Mouse (Mus musculus) kidney, adult 11 months (tissue): Measurements from ENCODE around the gene Abca2.
"Not testable (repeated sequence)": the region's sequence is repeated elsewhere in the genome, so short reads cannot be mapped to it uniquely, and the experiment has no call there.

Experiments used
- DNase-seq: peaks from one replicate; pipeline ENCODE4 v3.0.0; 2022

The Abca2 gene

DNA sequence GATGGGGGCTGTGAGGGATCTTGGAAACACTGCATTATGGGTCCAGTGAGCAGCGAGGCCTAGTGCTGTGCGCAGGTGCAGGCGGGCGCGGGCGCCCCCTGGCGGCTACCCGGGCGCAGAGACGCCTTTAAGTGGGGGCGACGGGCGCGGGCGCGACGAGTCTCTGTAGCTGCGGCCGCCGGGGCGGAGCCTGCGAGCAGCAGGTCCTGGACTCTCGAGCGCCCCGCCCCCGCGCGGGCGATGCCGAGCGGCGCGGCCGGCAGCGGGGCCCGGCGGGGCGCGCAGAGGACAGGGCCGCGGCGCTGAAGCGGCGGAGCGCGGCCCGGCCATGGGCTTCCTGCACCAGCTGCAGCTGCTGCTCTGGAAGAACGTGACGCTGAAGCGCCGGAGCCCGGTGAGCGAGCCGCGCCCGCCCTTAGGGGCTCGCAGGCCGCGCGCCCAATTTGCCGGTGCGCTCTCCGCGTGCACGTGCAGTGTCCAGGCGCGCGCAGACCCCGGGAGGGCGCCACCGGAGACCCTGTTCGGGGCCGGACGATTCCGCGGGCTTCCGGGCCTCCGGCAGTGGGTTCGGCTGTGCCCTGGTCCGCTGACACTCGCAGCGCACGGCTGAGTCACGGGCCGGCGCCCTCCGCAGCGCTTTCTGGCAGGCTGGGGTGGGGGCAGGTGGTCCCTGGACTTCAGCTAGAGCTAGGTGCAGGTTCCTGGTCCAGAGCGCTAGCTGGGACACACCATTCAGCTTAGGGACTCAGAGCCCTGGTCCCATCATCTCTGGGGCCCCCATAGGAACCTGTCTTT is at the start of gene Abca2:
Gene Abca2, plus strand, starts transcription at position 262 of the 795 bp plus-strand sequence.
- peak; percentile 95 for DNase-seq

DNA sequence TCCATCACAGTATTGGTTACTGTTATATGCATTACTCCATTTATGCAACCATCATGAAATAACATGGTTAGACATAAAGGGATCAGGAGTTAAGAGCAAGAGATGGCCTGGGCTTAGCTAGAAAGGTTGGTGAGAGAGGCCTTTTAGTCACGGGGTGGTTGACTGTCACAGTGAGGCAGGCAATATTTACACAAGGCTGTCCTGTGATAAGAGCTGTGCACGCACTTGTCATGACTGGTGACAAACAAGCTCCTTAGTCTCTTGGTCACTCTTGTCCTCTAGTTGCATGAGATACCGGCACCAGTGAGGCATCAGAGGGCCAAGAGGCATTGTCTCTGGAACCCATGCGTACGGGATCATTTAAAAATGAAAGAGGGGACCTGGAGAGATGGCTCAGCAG is 44.0 kb upstream of the Abca2 start:
- DNase-seq: no peak

DNA sequence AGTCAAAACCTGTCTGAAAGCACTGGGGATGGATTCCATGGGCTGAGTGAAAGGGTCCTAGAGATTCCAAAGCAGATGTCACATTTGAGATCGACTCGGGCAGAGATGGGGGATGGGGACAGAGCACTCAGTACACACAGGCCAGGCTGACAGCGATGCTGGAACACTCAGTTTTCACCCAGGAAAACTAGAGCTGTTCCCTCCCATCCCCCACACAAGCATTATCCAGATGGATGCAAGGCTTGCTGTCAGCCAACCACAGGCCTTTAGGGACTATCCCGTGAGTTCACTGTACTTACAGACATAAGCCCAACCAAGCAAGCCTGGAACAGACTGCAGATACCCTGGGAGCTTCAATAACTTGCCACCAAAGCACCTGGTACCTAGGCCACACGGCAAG is 37.2 kb upstream of the Abca2 start:
- DNase-seq: no peak

DNA sequence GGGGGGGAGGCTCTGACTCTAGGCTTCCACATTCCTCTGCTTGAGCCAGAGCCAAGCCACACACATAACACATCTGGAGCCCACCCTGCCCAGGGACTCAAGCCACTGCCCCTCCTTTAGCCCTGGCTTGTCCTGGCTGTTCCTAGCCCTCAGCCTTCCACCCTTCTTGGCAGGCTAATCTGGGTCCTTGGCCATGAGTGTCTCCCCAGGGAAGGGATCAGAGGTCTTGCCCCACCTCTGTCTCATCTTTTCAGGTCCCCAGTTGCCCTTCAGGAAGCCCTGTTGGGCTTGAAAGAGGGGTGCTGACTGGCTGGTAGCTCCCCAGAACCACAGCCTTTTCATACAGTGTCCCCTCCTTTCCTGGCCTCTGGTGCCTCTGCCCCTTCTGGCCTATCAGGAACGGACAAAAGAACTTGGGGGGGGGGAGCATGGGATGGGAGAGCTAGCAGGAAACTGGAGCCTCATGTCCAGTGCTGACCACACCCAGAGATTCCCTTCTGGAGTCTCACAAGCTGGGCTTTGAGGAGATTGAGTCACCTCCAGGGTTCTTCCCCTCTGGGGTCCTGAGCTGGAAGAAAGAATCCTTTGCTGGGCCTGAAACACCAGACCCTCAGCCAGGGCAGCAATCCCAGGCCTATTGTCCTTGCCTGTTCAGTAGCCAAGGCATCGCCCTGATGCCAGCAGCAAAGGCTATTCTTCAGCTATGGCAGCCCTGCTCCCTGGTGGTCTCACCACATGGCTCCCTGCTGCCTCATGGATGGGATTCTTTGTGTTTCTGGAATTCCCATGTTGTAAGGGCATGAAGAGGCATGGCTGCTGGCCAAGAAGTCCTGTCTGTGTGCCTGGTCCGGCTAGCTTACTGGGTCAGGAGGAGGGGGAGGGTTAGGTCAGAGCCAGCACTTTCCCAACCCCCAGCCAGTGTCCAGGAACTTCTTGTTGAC is 34.0 kb upstream of the Abca2 start:
- peak; percentile 29 for DNase-seq

DNA sequence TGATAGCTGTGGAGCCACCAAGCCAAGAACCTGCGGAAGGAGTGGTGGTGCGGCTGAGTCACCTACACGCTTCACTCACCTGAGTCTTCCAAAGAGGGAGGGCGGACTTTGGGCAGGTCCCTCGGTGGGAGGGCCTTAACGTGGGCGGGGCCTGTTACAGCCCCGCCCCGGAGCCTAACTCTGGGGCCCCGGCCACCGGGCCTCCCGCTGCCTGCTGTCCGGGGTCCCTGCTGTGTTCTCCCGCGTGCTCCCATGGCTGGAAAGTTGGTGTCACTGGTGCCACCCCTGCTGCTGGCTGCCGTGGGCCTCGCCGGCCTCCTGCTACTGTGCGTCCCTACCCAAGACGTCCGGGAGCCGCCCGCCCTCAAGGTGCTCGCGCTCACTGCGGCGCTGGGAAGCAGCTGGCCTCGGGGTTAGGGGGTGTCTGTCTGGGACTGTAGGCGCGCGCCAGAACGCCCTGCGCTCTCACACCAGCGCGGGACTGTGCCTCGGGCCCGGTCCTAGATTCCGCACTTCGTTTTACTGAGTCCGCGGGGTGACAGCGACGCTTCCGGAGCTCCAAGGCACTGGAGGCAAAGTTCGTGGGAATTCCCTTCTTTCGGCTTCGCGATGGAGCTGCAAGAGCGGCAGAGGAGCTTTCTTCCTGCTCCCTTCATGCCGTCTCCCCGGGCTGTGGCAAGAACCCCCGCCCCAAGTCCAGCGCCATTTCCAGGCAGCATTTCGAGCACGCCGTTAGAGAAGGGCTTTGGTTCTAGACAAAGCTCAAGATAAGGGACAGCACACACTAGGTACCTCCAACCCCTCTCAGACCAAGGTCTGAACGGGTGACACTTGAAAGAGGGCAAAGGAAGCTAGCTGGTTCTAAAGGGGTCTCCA is 32.5 kb upstream of the Abca2 start, which contains the start of gene Entpd2:
Gene Entpd2, plus strand, starts transcription at position 154 of the 876 bp plus-strand sequence.
- DNase-seq: peak; percentile 64

DNA sequence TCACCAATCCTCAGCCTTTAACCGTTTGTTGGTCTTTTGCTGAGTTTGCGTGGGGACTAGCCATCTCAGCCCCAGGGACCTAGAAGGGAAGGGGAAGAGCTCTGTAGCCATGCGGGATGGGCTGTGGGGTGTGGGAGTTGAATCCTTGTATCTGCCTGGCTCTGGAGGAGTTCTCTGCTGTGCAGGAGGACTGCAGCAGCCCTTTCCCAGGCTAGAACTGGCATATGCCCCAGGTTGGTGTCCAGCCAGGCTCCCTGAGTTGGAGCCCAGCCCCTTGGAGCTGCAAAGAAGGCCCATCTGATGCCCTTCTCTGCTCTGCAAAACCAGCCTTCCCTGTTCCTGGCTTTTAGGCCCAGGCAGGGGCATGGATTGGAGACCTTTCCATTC is 31.9 kb upstream of the Abca2 start:
- no peak for DNase-seq

DNA sequence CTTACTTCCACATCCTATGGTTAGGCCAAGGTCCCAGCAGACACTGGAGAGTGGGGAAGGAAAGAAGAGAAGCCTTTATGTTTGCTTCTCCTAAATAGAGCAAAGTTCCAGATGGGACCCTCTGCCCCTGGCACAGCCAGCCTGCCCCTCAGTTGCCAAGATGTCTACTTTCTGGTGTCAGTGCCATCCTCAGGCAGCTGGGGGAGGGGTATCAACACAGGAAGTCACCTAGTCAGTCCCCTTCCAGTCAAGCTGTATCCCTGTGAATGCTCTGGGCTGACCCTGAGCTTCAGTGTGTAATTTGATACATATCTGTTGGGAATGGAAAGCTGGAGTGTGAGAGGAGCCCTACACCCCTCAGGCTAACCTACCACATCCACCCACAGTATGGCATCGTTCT is 31.5 kb upstream of the Abca2 start:
- no peak for DNase-seq

DNA sequence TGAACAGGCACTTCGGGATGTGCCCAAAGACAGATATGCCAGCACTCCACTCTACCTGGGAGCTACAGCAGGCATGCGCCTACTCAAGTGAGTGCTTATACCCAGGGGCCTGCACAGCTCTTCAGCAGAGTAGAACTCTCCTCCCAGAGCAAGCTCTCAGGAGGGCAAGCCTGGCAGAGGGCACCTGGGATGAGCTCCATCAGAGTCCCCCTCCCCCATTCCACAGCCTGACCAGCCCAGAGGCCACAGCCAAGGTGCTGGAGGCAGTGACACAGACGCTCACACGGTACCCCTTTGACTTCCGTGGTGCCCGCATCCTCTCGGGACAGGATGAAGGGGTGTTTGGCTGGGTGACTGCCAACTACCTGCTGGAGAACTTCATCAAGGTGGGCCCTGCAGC is 30.4 kb upstream of the Abca2 start:
- DNase-seq: no peak

DNA sequence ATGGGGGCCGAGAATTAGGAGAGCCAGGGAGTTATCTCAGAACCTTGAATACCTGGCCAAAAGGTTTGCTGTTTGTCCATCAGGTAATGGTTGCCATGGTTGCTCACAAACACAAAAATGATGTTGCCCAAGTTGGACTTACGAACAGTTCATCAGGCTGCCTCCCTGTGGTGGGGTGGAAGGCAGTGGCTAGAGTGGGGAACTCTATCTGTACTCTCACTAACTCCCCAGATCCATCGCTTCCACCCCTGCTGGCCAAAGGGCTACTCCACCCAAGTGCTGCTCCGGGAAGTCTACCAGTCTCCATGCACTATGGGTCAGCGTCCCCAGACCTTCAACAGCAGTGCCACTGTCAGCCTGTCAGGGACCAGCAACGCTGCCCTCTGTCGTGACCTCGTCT is 29.5 kb upstream of the Abca2 start, which contains the start of gene Npdc1:
Gene Npdc1, plus strand, starts transcription at position 301 of the 400 bp plus-strand sequence.
- no peak for DNase-seq

DNA sequence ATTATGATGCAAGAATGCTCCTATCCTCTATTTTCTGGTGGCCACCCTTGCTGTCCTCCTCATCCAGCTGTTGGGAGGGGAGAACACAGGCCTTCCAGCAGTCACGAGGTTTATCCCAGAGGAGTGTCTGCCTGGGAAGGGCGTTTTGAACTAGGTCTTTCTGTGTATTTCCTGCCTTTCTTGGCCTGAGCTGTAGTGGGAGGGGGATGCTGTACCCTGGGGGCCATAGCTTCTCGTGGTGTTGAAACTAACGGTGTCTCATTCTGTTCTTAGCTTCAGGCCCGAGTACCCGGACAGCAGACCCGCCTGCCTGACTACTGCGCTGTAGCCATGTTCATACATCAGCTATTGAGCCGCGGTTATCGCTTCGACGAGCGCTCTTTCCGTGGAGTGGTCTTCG is 28.2 kb upstream of the Abca2 start:
- DNase-seq: no peak

DNA sequence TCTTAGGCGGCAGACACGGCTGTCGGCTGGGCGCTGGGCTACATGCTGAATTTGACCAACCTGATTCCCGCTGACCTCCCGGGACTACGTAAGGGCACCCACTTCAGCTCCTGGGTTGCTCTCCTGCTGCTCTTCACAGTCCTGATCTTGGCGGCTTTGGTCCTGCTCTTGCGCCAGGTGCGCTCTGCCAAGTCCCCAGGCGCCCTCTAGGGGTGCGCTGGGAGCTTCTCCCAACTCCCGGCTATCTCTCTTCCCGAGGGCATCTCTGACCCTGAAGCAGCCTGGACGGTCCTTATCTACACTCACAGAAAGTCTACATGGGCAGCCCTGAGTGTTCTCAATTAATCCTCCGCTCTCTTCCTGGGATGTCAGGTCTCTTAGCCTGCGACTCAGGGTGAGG is 27.7 kb upstream of the Abca2 start:
- peak; percentile 47 for DNase-seq

DNA sequence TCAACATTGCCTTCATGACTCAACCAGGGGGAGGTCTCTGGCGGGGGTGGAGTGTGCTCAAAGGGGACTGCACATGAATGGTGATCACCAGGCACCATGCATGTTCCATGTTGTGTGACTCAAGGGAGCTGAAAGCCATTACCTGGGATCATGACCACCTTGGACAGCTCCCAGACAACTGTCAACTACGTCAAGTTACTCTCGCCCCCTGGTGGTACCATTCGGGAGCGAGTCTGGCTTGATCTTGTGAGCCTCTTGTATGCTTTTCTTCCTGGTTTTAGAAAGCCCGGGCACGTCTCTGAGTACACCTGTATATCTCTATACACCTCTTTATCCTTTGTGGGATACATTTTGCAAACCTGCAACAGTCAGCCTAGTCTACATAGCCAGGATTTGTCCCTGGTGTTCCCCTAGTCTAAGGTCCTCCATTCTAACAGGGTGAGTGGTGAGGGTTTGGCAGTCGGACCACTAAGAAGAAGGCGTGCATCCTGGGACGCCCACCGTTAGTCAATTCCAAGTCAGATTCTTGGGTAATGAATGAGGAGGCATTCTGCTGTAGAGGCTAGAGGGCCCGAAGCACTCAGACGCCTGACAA is 26.0 kb upstream of the Abca2 start:
- DNase-seq: peak; percentile 77

DNA sequence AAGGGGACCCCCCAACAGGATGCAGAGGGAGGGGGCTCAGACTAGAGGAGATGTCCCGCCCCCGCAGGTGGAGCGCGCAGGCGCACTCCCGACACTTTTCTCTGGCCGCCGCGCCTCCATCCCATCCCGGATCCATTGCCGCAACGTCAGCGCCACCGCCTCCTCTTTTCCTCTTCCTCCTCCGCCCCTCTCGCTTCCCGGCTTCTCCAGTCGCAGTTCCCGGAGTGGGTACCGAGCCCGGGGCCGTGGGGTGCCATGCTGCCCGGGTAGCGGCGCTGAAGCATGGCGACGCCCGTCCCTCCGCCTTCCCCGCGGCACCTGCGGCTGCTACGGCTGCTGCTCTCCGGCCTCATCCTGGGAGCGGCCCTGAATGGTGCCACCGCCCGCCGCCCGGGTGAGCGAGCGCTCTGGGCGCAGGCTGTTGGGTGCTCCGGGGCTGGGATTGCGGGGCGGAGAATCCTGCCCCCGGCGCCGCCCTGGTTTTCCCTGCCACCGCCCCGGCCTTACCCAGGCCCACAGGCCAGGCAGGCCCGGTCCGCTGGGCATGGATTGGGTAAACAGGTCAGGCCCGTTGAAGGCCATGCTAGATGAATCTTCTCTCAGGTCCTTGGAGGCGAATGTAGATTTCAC is 25.4 kb upstream of the Abca2 start:
- peak; percentile 59 for DNase-seq

DNA sequence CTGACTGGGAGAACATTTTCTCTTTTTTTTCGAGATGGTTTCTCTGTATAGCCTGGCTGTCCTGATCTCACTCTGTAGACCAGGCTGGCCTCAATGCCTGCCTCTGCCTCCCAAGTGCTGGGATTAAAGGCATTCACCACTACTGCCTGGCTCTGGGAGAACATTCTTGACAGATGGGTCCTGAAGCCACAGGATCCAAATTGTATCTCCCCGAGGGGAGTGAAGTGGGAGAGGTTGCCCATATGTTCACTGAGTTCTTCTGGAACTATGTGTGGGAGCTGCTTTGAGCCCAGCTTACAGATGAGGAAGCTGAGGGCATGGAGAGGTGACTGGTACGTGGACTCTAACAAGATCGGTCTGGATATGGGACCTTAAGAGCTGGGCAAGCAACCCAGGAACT is 24.5 kb upstream of the Abca2 start:
- no peak for DNase-seq

DNA sequence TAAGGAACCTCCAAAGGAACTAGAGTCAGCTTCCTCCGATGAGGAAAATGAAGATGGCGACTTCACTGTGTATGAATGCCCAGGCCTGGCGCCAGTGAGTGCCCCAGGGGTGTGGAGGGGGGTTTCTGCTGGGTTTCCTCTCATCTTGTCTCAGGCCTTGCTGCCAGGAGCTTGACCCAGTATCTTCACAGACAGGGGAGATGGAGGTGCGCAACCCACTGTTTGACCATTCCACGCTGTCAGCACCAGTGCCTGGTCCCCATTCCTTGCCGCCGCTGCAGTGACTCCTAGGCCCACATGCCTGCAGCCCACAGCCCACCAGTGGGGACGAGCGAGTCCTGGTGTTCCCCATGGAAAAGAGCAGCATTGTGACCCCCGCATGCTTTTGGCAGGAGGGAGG is 19.6 kb upstream of the Abca2 start:
- no peak for DNase-seq

DNA sequence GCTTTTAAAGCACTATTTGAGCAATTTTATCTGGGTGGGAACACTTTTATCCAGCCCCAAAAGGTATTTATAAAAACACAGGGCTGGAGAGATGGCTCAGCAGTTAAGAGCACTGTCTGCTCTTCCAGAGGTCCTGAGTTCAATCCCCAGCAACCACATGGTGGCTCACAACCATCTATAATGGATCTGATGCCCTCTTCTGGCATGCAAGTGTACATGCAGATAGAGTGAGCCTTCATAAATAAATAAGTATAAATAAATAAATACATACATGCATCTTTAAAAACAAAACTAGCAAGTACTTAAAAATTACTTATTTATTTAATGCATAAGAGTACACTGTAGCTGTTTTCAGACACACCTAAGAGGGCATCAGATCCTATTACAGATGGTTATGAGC is 15.1 kb upstream of the Abca2 start:
- not testable (repeated sequence) for DNase-seq

DNA sequence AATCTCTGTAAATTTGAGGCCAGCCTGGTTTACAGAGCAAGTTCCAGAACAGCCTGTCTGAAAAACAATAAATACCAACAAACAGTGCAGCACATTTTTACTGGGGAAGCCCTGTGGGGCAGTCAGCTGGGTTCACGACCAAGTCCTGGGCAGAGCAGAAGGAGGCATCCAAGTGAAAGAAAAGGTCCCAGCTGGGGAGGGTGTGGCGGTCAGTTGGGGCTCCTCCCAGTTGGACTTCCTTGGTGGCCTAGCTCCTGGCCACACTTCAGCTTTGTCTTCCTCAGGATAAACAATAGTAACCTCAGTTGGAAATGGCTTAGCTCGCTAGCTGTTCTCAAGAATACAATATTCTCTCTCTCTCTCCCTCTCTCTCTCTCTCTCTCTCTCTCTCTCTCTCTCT is 11.1 kb upstream of the Abca2 start:
- DNase-seq: no peak

DNA sequence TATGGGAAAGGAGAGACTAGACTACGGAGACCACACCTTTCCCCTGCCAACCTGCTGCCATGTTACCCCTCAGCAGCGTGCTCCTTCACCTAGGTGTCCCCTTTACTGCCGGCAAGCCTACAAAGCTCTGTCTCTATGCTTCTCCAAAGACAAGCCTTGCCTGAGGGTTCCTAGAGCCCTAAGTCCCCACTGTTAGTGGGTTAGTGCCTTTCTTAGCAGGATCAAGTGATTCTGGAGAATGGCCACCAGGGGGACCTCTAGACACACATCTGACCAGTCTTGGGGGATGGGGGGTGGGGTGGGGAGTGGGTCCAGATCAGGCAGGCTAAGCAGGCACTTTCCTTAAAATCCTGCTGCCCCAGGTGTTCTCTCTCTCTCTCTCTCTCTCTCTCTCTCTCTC is 6.6 kb upstream of the Abca2 start:
- DNase-seq: no peak

DNA sequence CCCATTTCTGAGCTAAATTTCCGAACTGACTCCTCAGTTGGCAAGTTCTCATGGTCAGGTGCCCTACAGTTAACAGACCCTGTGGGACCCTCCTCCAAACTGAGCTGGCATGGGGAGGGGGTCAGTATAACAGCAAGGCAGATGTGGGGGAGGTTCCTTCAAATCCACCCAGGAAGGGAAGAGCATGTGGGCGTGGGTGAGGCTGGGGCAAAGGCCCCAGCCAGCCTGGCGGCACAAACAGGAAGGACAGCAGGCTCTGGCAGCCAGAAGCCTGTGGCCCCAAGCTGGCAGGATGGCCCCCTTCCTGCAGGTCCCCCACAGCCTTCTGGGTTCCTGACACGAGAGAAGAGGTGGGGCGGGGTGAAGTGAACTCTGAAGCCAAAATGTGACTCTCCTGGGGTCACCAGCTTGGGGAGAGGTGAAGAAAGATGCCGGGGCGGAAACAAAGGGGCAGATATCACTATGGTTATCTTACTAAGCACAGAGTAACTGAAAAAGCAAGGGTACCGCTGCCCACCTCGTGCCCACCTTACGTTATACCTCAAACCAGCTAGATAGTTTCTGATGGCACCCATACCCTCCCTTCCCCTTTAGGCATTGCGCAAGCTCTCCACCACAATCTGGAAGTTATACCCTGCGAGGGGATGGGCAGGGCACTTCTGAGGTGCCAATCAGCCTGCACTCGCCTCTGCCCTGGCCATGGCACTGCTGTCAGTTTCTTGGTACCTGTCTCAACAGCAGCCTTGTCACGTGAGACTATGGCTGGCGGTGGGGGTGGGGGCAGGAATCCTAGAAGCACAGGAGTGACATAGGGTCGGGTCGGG is 5.7 kb upstream of the Abca2 start, which contains the start of gene Fut7:
Gene Fut7, plus strand, starts transcription at position 681 of the 824 bp plus-strand sequence.
- no peak for DNase-seq

DNA sequence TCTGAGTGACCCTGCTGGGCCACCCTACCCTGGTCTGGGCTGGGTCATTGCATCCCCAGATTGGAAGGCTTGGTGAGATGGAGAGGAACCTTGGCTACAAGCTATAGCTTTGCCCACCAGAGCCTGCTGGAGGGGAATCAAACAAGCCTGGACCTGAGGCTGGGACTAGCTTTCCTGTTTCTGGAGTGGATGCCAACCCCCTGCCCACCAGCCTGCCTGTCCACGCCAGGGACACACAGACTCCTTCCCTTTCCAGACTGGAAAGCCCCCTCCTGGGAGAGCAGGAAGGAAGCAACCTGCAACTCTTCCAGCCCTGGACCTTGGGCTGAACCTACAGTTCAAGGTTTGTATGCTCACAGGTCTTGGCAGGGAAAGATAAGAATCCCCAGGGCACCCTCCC is 4.9 kb upstream of the Abca2 start:
- DNase-seq: no peak

DNA sequence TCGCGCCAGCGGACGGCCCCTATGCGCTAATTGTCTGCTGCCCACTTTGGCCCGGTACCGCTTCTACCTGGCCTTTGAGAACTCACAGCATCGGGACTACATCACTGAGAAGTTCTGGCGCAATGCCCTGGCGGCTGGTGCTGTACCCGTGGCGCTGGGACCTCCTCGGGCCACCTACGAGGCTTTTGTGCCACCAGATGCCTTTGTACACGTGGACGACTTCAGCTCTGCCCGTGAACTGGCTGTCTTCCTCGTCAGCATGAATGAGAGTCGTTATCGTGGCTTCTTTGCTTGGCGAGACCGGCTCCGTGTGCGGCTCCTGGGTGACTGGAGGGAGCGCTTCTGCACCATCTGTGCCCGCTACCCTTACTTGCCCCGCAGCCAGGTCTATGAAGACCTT is 3.0 kb upstream of the Abca2 start:
- no peak for DNase-seq
